Mouse (Mus musculus) heart, embryonic 14.5 days (tissue): Measurements from ENCODE around the gene Insyn1. TPM values are rescaled to one million over a fixed set of nuclear protein-coding genes. Genes with fewer than 3 reads are reported as not detected.

Experiments
- ATAC-seq: fragments of 200-750 bp; cut with Nextera tagmentation; 2 replicates; pipeline ENCODE4 v1.8.0; 2017; ENCODE audit warnings: low read depth, moderate TSS enrichment; ENCODE audit not compliant: insufficient number of reproducible peaks, insufficient read depth, low FRiP score
- H3K27ac ChIP-seq, 2 experiments: fragments of 200-500 bp in 1 of 2; fragments of 300-500 bp in 1 of 2; sonication (generic) in 1 of 2; replicated peaks in 1 of 2; 2 replicates each; pipeline ENCODE4 v1.5.1; 2012 to 2014; ENCODE audit warnings: low read depth in 2 of 2, low read length in 2 of 2, control low read depth in 1 of 2, mild to moderate bottlenecking in 1 of 2, mixed read lengths in 1 of 2; ENCODE audit not compliant: control insufficient read depth in 1 of 2, insufficient read depth in 1 of 2
- H3K27me3 ChIP-seq: fragments of 300-500 bp; sonication (generic); 2 replicates; pipeline ENCODE4 v1.6.1; 2014; ENCODE audit warnings: mild to moderate bottlenecking, low read length, control low read depth; ENCODE audit not compliant: control insufficient read depth, insufficient read depth
- H3K36me3 ChIP-seq: fragments of 300-500 bp; sonication (generic); 2 replicates; pipeline ENCODE4 v1.6.1; 2014; ENCODE audit warnings: mild to moderate bottlenecking, control low read depth, low read length, mixed read lengths; ENCODE audit not compliant: control insufficient read depth, insufficient read depth
- H3K4me1 ChIP-seq, 2 experiments: fragments of 200-500 bp in 1 of 2; fragments of 300-500 bp in 1 of 2; sonication (generic) in 1 of 2; 2 replicates each; pipeline ENCODE4 v1.6.1; 2012 to 2014; ENCODE audit warnings: low read length in 2 of 2, control low read depth in 1 of 2, mixed read lengths in 1 of 2; ENCODE audit not compliant: control insufficient read depth in 2 of 2, insufficient read depth in 2 of 2
- H3K4me2 ChIP-seq: fragments of 300-500 bp; sonication (generic); 2 replicates; pipeline ENCODE4 v1.6.1; 2014; ENCODE audit warnings: mild to moderate bottlenecking, low read length
- H3K4me3 ChIP-seq, 2 experiments: fragments of 200-500 bp in 1 of 2; fragments of 300-500 bp in 1 of 2; sonication (generic) in 1 of 2; 2 replicates each; pipeline ENCODE4 v1.5.1; 2012 to 2014; ENCODE audit warnings: low read length in 2 of 2, mild to moderate bottlenecking in 2 of 2, control low read depth in 1 of 2, low read depth in 1 of 2, moderate library complexity in 1 of 2; ENCODE audit not compliant: control insufficient read depth in 1 of 2, insufficient read depth in 1 of 2
- H3K9ac ChIP-seq: fragments of 300-500 bp; sonication (generic); 2 replicates; pipeline ENCODE4 v1.6.1; 2014; ENCODE audit warnings: mild to moderate bottlenecking, low read length
- H3K9me3 ChIP-seq: fragments of 300-500 bp; sonication (generic); 2 replicates; pipeline ENCODE4 v1.6.1; 2016; ENCODE audit warnings: low read length, control low read depth; ENCODE audit not compliant: control insufficient read depth
- WGBS: fragments of 180-500 bp; shearing (Covaris S2); extraction: QIAGEN DNeasy Blood & Tissue Kit; methylation state at CpG from one replicate; pipeline ENCODE4 v1.1.7; 2014; 5-methylcytosine and 5-hydroxymethylcytosine counted together
- polyA plus RNA-seq: library from polyadenylated mRNA; unstranded; fragments of >200 nt; fragmentation: Nextera tagmentation; extraction: Ambion mirVana; gene quantifications from 2 replicates; pipeline ENCODE4 v1.2.1, GENCODE M21; 2014

The Insyn1 gene
- polyA plus RNA-seq, 1 experiment from 2014 or later: 1.8 TPM

DNA sequence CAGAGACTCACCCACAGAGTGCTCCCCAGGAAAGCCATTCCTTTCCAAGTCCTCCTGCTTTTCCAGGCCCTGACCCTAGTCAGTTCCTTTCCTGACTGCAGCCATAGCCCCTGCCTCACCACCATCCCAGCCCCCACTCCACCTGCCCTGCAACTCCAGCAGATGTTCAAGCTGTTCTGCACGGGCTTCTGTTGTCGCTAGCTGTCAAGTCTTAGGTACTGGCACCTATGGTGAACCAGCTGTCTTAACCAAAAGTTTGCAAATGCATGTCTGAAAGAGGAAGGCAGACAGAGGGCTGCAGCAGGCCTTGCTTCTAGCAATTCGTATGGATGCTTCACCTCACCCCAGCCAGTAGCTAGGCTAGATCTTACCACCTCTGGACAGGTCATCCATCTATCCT is 45.3 kb upstream of the Insyn1 start:
- ATAC-seq: no peak

DNA sequence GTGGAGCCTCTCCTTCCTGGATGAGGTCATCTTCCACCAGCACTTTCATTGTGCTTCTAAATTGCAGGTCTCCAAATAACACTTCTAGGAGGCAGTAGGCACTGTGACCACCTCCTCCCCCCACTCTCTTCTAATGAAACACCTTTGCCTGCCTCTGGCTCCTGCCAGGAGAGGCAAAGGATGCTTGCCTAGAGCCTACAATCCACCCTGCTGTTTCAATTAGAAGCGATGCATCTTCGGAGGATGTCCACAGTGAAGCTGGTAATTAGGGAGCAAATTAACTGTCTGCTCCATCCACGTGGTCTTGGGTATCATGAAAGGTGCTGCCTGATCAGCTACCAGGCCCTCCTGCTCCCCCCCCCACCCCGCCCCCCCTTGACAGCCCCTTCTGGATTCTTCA is 41.6 kb upstream of the Insyn1 start:
- ATAC-seq: no peak
- H3K4me1 ChIP-seq: peaks cover 5 to 6% of the 10 kb centered on the region in 2 experiments; a peak in 1 of 4 replicates
- H3K4me2 ChIP-seq: no peak overlapping the region
- no peaks in the 10 kb centered on the region for H3K9me3 ChIP-seq
- 49% methylated on average over 4 of the region's 4 CpGs for WGBS
- H3K27ac ChIP-seq: no peak overlapping the region
- no peaks in the 10 kb centered on the region for H3K27me3 ChIP-seq
- H3K9ac ChIP-seq: no peak overlapping the region
- H3K4me3 ChIP-seq: no peak overlapping the region
- H3K36me3 ChIP-seq: no peaks in the 10 kb centered on the region

More for the DNA sequence above, 45.3 kb upstream of the Insyn1 start:
- Histone ChIP-seq H3K9ac (no peak overlapping the region), H3K27me3 (no peaks in the 10 kb centered on the region), H3K27ac (no peak overlapping the region), H3K4me3 (no peak overlapping the region), H3K4me1 (peaks cover 2 to 3% of the 10 kb centered on the region in 2 experiments; a peak in 1 of 4 replicates), H3K4me2 (no peak overlapping the region), H3K36me3 (no peaks in the 10 kb centered on the region), H3K9me3 (no peaks in the 10 kb centered on the region)
- WGBS: 81% methylated on average over 3 of the region's 3 CpGs

GRCm38 (mm10) chr9:58447997-58448595 is 40.3 kb upstream of the Insyn1 start:
- no peaks in the 10 kb centered on the region for H3K36me3 ChIP-seq
- no peak overlapping the region for H3K4me3 ChIP-seq
- H3K27ac ChIP-seq: no peak overlapping the region
- no peaks in the 10 kb centered on the region for H3K27me3 ChIP-seq
- 43% methylated on average over 12 of the region's 12 CpGs for whole genome bisulfite sequencing
- H3K9ac ChIP-seq: no peak overlapping the region
- H3K4me2 ChIP-seq: no peak overlapping the region
- ATAC-seq: no peak
- peaks cover 5 to 6% of the 10 kb centered on the region in 2 experiments; a peak in 1 of 4 replicates for H3K4me1 ChIP-seq
- no peaks in the 10 kb centered on the region for H3K9me3 ChIP-seq

GRCm38 (mm10) chr9:58449526-58449925 is 38.9 kb upstream of the Insyn1 start:
- H3K4me2 ChIP-seq: no peak overlapping the region
- no peaks in the 10 kb centered on the region for H3K9me3 ChIP-seq
- H3K9ac ChIP-seq: no peak overlapping the region
- H3K27ac ChIP-seq: no peak overlapping the region
- peaks cover 5 to 6% of the 10 kb centered on the region in 2 experiments; a peak in 1 of 4 replicates for H3K4me1 ChIP-seq
- 54% methylated on average over 3 of the region's 3 CpGs for WGBS
- H3K36me3 ChIP-seq: no peaks in the 10 kb centered on the region
- H3K27me3 ChIP-seq: no peaks in the 10 kb centered on the region
- no peak overlapping the region for H3K4me3 ChIP-seq
- ATAC-seq: no peak

GRCm38 (mm10) chr9:58453791-58454378 is 34.5 kb upstream of the Insyn1 start:
- WGBS: 61% methylated on average over 5 of the region's 5 CpGs

GRCm38 (mm10) chr9:58454886-58455285 is 33.5 kb upstream of the Insyn1 start:
- Histone ChIP-seq H3K4me3 (no peak overlapping the region), H3K4me1 (peaks cover 5 to 13% of the 10 kb centered on the region in 2 experiments), H3K27ac (no peak overlapping the region), H3K27me3 (no peaks in the 10 kb centered on the region), H3K4me2 (no peak overlapping the region), H3K9me3 (no peaks in the 10 kb centered on the region), H3K36me3 (no peaks in the 10 kb centered on the region), H3K9ac (no peak overlapping the region)
- ATAC-seq: no peak
- WGBS: 39% methylated on average over 3 of the region's 3 CpGs

More at GRCm38 (mm10) chr9:58453791-58454378, 34.5 kb upstream of the Insyn1 start:
- no peaks in the 10 kb centered on the region for H3K27me3 ChIP-seq
- no peak overlapping the region for H3K4me3 ChIP-seq
- H3K36me3 ChIP-seq: no peaks in the 10 kb centered on the region
- no peak overlapping the region for H3K9ac ChIP-seq
- peaks cover 5 to 13% of the 10 kb centered on the region in 2 experiments for H3K4me1 ChIP-seq
- no peak overlapping the region for H3K4me2 ChIP-seq
- H3K9me3 ChIP-seq: no peaks in the 10 kb centered on the region
- ATAC-seq: no peak
- no peak overlapping the region for H3K27ac ChIP-seq

DNA sequence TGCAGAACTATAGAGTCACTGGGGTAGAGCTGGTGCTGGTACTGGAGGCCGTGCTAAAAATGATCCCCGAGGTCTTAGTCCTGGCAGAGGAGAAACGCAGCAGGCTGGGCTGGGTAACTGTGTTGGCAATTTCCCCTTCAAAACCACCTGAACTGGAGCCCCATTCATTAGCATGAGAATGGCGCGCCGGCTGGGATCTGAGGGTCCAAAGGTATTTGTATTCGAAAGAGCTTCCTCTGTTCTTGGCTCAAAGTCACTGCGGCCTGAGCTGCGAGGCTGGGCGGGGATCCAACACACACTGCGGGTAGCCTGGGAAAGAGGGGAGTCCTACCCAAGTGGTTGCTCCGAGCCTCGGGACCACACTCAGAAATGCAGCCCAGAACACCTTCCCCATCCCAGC is 32.6 kb upstream of the Insyn1 start:
- 25% methylated on average over 13 of the region's 13 CpGs for WGBS
- H3K4me2 ChIP-seq: no peak overlapping the region

More for the DNA sequence above, 32.6 kb upstream of the Insyn1 start:
- Histone ChIP-seq H3K27me3 (no peaks in the 10 kb centered on the region), H3K27ac (no peak overlapping the region), H3K9ac (no peak overlapping the region), H3K4me1 (peaks cover 5 to 13% of the 10 kb centered on the region in 2 experiments), H3K4me3 (no peak overlapping the region), H3K36me3 (no peaks in the 10 kb centered on the region), H3K9me3 (no peaks in the 10 kb centered on the region)
- no peak for ATAC-seq
